Mouse (Mus musculus): Measurements from ENCODE around the gene Dcps.

The Dcps gene

GRCm38 (mm10) chr9:35108916-35109315 lies 66.9 kb downstream of the Dcps start:
- DNase-seq (ENCODE audit: low spot score in 2 of 2): peak; percentile 74 to 77

GRCm38 (mm10) chr9:35108066-35108465 lies 67.8 kb downstream of the Dcps start:
- no peak for DNase-seq (ENCODE audit: low spot score in 2 of 2)

- no peak for DNase-seq (ENCODE audit: low spot score in 2 of 2)
Observed at GRCm38 (mm10) chr9:35107396-35107795, 68.5 kb downstream of the Dcps start.

GRCm38 (mm10) chr9:35105884-35106880 lies 69.7 kb downstream of the Dcps start:
- no peak for DNase-seq (ENCODE audit: low spot score in 2 of 2)

- DNase-seq (ENCODE audit: low spot score in 2 of 2): no peak
Observed at GRCm38 (mm10) chr9:35105438-35105837, 70.4 kb downstream of the Dcps start.

- DNase-seq (ENCODE audit: low spot score in 2 of 2): no peak
Observed at GRCm38 (mm10) chr9:35104711-35105110, 71.2 kb downstream of the Dcps start.

- DNase-seq (ENCODE audit: low spot score in 2 of 2): peak in 1 of 2 experiments; percentile 0
Observed at GRCm38 (mm10) chr9:35098762-35099161, 77.1 kb downstream of the Dcps start.

GRCm38 (mm10) chr9:35097901-35098300 lies 78.0 kb downstream of the Dcps start:
- DNase-seq (ENCODE audit: low spot score in 2 of 2): peak in 1 of 2 experiments; percentile 0

- DNase-seq (ENCODE audit: low spot score in 2 of 2): no peak
Observed at GRCm38 (mm10) chr9:35095726-35096125, 80.1 kb downstream of the Dcps start.

- no peak for DNase-seq (ENCODE audit: low spot score in 2 of 2)
Observed at GRCm38 (mm10) chr9:35093350-35093749, 82.5 kb downstream of the Dcps start.

- DNase-seq (ENCODE audit: low spot score in 2 of 2): no peak
Observed at GRCm38 (mm10) chr9:35092904-35093303, 83.0 kb downstream of the Dcps start.

All from right cerebral cortex, postnatal 36 days (tissue).